Mouse (Mus musculus): ENCODE results near the gene Als2cl. TPM values are rescaled to one million over a fixed set of nuclear protein-coding genes. Genes with fewer than 3 reads are reported as not detected.

Als2cl gene
- polyA plus RNA-seq, 1 experiment = 7.9 TPM

GRCm38 (mm10) chr9:110879998-110880561 lies 410 bp downstream of the Als2cl start, which contains the start of gene Tmie:
TSS of gene Tmie (minus strand) at chr9:110880113.
- DNase-seq (ENCODE audit: extremely low spot score in 1 of 2, low spot score in 1 of 2) = peak in 1 of 2 experiments; percentile 22

GRCm38 (mm10) chr9:110880772-110881171 lies 1.1 kb downstream of the Als2cl start:
- no peak for DNase-seq (ENCODE audit: extremely low spot score in 1 of 2, low spot score in 1 of 2)

GRCm38 (mm10) chr9:110881953-110882352 lies 2.3 kb downstream of the Als2cl start:
- no peak for DNase-seq (ENCODE audit: extremely low spot score in 1 of 2, low spot score in 1 of 2)

- no peak for DNase-seq (ENCODE audit: extremely low spot score in 1 of 2, low spot score in 1 of 2)
These were observed 8.0 kb downstream of the Als2cl start for GRCm38 (mm10) chr9:110887388-110888303.

- no peak for DNase-seq (ENCODE audit: extremely low spot score in 1 of 2, low spot score in 1 of 2)
These were observed 9.3 kb downstream of the Als2cl start for GRCm38 (mm10) chr9:110888935-110889334.

- no peak for DNase-seq (ENCODE audit: extremely low spot score in 1 of 2, low spot score in 1 of 2)
These were observed 10.5 kb downstream of the Als2cl start for GRCm38 (mm10) chr9:110890026-110890783.

GRCm38 (mm10) chr9:110891077-110891828 lies 11.6 kb downstream of the Als2cl start:
- no peak for DNase-seq (ENCODE audit: extremely low spot score in 1 of 2, low spot score in 1 of 2)

- DNase-seq (ENCODE audit: extremely low spot score in 1 of 2, low spot score in 1 of 2) = no peak
These were observed 12.9 kb downstream of the Als2cl start for GRCm38 (mm10) chr9:110892552-110892951.

GRCm38 (mm10) chr9:110893429-110893828 lies 13.8 kb downstream of the Als2cl start:
- no peak for DNase-seq (ENCODE audit: extremely low spot score in 1 of 2, low spot score in 1 of 2)

- no peak for DNase-seq (ENCODE audit: extremely low spot score in 1 of 2, low spot score in 1 of 2)
These were observed 15.8 kb downstream of the Als2cl start for GRCm38 (mm10) chr9:110895507-110895906.

- DNase-seq (ENCODE audit: extremely low spot score in 1 of 2, low spot score in 1 of 2) = no peak
These were observed 16.3 kb downstream of the Als2cl start for GRCm38 (mm10) chr9:110895994-110896393.

GRCm38 (mm10) chr9:110896595-110896994 lies 16.9 kb downstream of the Als2cl start:
- no peak for DNase-seq (ENCODE audit: extremely low spot score in 1 of 2, low spot score in 1 of 2)

GRCm38 (mm10) chr9:110899451-110900008 lies 19.9 kb downstream of the Als2cl start:
- no peak for DNase-seq (ENCODE audit: extremely low spot score in 1 of 2, low spot score in 1 of 2)

- no peak for DNase-seq (ENCODE audit: extremely low spot score in 1 of 2, low spot score in 1 of 2)
These were observed 21.5 kb downstream of the Als2cl start for GRCm38 (mm10) chr9:110901204-110901603.

GRCm38 (mm10) chr9:110902271-110902670 lies 22.6 kb downstream of the Als2cl start:
- DNase-seq (ENCODE audit: extremely low spot score in 1 of 2, low spot score in 1 of 2) = no peak

- no peak for DNase-seq (ENCODE audit: extremely low spot score in 1 of 2, low spot score in 1 of 2)
These were observed 27.6 kb downstream of the Als2cl start for GRCm38 (mm10) chr9:110907201-110907837.

- no peak for DNase-seq (ENCODE audit: extremely low spot score in 1 of 2, low spot score in 1 of 2)
These were observed 28.4 kb downstream of the Als2cl start for GRCm38 (mm10) chr9:110907838-110908630.

GRCm38 (mm10) chr9:110908631-110909016 lies 29.0 kb downstream of the Als2cl start:
- DNase-seq (ENCODE audit: extremely low spot score in 1 of 2, low spot score in 1 of 2) = no peak

Data from frontal cortex, adult 2 months (tissue).